Mouse (Mus musculus) small intestine, adult 2 months (tissue): Measurements from ENCODE around the gene Comtd1.

Source experiments
- CTCF ChIP-seq: fragments of 200-500 bp; IDR thresholded peaks from 2 replicates; pipeline ENCODE4 v1.5.1; 2012; ENCODE audit warnings: low read depth, mild to moderate bottlenecking, control low read depth, inconsistent platforms, low read length, moderate library complexity, mixed read lengths; ENCODE audit not compliant: insufficient replicate concordance, insufficient read length; ENCODE audit errors: extremely low read depth
- POLR2A ChIP-seq: fragments of 200-500 bp; IDR thresholded peaks from 2 replicates; pipeline ENCODE4 v1.6.1; 2012; ENCODE audit warnings: low read depth, mild to moderate bottlenecking, control low read depth, inconsistent platforms, low read length, moderate library complexity

DNA sequence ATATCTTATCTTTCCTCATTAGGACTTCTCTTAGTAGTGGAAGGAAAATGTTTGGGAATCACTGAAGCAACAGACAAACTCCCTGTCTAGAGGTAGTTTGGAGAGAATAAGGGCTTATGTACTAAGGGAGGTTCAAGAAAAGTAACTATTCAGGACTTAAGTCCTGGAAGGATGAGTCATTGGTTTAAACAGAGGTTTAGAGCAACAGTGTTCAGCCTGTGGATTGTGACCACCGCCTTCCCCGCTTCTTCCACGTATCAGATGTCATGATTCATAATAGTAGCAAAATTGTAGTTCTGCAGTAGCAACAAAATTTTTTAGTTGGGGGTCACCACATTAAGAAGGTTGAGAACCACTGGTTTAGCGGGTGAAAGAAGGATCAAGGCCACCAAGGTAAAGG, 48.1 kb downstream of the Comtd1 start:
- TF ChIP-seq POLR2A, result no peak
- TF ChIP-seq CTCF, result no peak
